Mouse (Mus musculus): ENCODE measurements around the gene Itln1.

DNA sequence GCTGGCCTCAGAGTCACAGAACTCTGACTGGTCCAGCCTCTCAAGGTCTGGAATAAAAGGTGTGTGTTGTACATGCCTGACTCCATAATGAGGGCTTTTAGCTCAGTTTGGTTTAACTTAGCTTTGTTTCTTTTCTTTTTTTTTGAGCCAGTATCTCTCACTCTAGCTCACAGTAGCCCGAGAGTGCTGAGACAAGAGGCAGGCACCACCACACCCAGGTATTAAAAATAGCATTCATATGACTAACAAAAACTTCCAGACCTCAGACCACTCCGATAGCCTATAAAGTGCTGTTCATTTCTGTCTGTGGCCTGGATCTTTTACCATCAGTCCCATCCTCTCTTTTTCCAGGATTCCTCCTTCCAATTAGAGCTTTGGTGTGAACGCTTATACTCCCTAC, 65.4 kb downstream of the Itln1 start:
- TF ChIP-seq POLR2A (IDR thresholded peaks at IDR 0.05; ENCODE audit: borderline replicate concordance, extremely low read depth, low read depth, low read length) (no peak), CTCF (IDR thresholded peaks at IDR 0.05; ENCODE audit: insufficient read depth, low read length) (no peak)
